Mouse (Mus musculus): ENCODE data around the gene Rab40c. TPM values are rescaled to one million over a fixed set of nuclear protein-coding genes. Genes with fewer than 3 reads are reported as not detected.

Gene Rab40c
- polyA plus RNA-seq, 1 experiment from 2014 or later = 9.9 TPM

- Histone ChIP-seq H3K27me3 (replicated peaks) (no peaks in the 10 kb centered on the region), H3K9me3 (replicated peaks) (no peaks in the 10 kb centered on the region), H3K4me1 (peaks cover 16% of the 10 kb centered on the region), H3K36me3 (peaks cover 33% of the 10 kb centered on the region), H3K4me3 (no peak overlapping the region), H3K27ac (no peak overlapping the region), H3K4me2 (no peak overlapping the region), H3K9ac (no peak overlapping the region)
- no peak for ATAC-seq
- 63% methylated on average over 3 of the region's 3 CpGs for WGBS (ENCODE audit: insufficient replicate concordance)
Measured at GRCm38 (mm10) chr17:25888837-25889236, 30.7 kb downstream of the Rab40c start.

GRCm38 (mm10) chr17:25887467-25887866 lies 32.1 kb downstream of the Rab40c start:
- Histone ChIP-seq H3K27ac (no peak overlapping the region), H3K4me2 (no peak overlapping the region), H3K4me3 (no peak overlapping the region), H3K9me3 (replicated peaks) (no peaks in the 10 kb centered on the region), H3K4me1 (peaks cover 21% of the 10 kb centered on the region), H3K9ac (no peak overlapping the region), H3K36me3 (peaks cover 47% of the 10 kb centered on the region), H3K27me3 (replicated peaks) (no peaks in the 10 kb centered on the region)
- WGBS (ENCODE audit: insufficient replicate concordance) = 69% methylated on average over 10 of the region's 10 CpGs
- ATAC-seq = no peak

GRCm38 (mm10) chr17:25886806-25887205 lies 32.7 kb downstream of the Rab40c start:
- Histone ChIP-seq H3K36me3 (peaks cover 50% of the 10 kb centered on the region), H3K27ac (no peak overlapping the region), H3K27me3 (replicated peaks) (no peaks in the 10 kb centered on the region), H3K9me3 (replicated peaks) (no peaks in the 10 kb centered on the region), H3K4me3 (no peak overlapping the region), H3K9ac (no peak overlapping the region), H3K4me1 (peaks cover 27% of the 10 kb centered on the region), H3K4me2 (no peak overlapping the region)
- no peak for ATAC-seq

- Histone ChIP-seq H3K4me1 (peaks cover 38% of the 10 kb centered on the region), H3K36me3 (peaks cover 54% of the 10 kb centered on the region), H3K9ac (no peak overlapping the region), H3K4me2 (no peak overlapping the region), H3K27ac (no peak overlapping the region), H3K9me3 (replicated peaks) (no peaks in the 10 kb centered on the region), H3K4me3 (no peak overlapping the region), H3K27me3 (replicated peaks) (no peaks in the 10 kb centered on the region)
- ATAC-seq = no peak
- WGBS (ENCODE audit: insufficient replicate concordance) = 52% methylated on average over 4 of the region's 4 CpGs
Measured at GRCm38 (mm10) chr17:25885636-25886035, 33.9 kb downstream of the Rab40c start.

GRCm38 (mm10) chr17:25883824-25884223 lies 35.7 kb downstream of the Rab40c start:
- Histone ChIP-seq H3K4me3 (no peak overlapping the region), H3K9ac (no peak overlapping the region), H3K36me3 (peaks cover 53% of the 10 kb centered on the region), H3K4me2 (no peak overlapping the region), H3K27me3 (replicated peaks) (no peaks in the 10 kb centered on the region), H3K4me1 (peaks cover 41% of the 10 kb centered on the region), H3K9me3 (replicated peaks) (no peaks in the 10 kb centered on the region), H3K27ac (no peak overlapping the region)
- WGBS (ENCODE audit: insufficient replicate concordance) = 75% methylated on average over 3 of the region's 3 CpGs
- no peak for ATAC-seq

- 85% methylated on average over 8 of the region's 8 CpGs for WGBS (ENCODE audit: insufficient replicate concordance)
- Histone ChIP-seq H3K27ac (no peak overlapping the region), H3K4me1 (peaks cover 41% of the 10 kb centered on the region), H3K36me3 (peaks cover 55% of the 10 kb centered on the region), H3K9ac (no peak overlapping the region), H3K4me3 (no peak overlapping the region), H3K4me2 (no peak overlapping the region), H3K27me3 (replicated peaks) (no peaks in the 10 kb centered on the region), H3K9me3 (replicated peaks) (no peaks in the 10 kb centered on the region)
- no peak for ATAC-seq
Measured at GRCm38 (mm10) chr17:25883268-25883667, 36.3 kb downstream of the Rab40c start.

- no peaks in the 10 kb centered on the region for H3K9me3 ChIP-seq (replicated peaks)
- H3K4me2 ChIP-seq = no peak overlapping the region
- no peaks in the 10 kb centered on the region for H3K27me3 ChIP-seq (replicated peaks)
- no peak overlapping the region for H3K4me3 ChIP-seq
- peak overlapping the region; percentile 67; the same call in 1 of the 2 replicates for H3K27ac ChIP-seq
- peaks cover 44% of the 10 kb centered on the region for H3K4me1 ChIP-seq
- peak; percentile 59 for ATAC-seq
- WGBS (ENCODE audit: insufficient replicate concordance) = 40% methylated on average over 5 of the region's 5 CpGs
- no peak overlapping the region for H3K9ac ChIP-seq
- H3K36me3 ChIP-seq = peaks cover 54% of the 10 kb centered on the region
Measured at GRCm38 (mm10) chr17:25882306-25882705, 37.2 kb downstream of the Rab40c start.

GRCm38 (mm10) chr17:25881691-25882090 lies 37.8 kb downstream of the Rab40c start:
- Histone ChIP-seq H3K4me3 (no peak overlapping the region), H3K4me2 (no peak overlapping the region), H3K27ac (peak overlapping the region; percentile 67), H3K9me3 (replicated peaks) (no peaks in the 10 kb centered on the region), H3K9ac (no peak overlapping the region), H3K36me3 (peaks cover 54% of the 10 kb centered on the region), H3K4me1 (peaks cover 44% of the 10 kb centered on the region), H3K27me3 (replicated peaks) (no peaks in the 10 kb centered on the region)
- 67% methylated on average over 4 of the region's 4 CpGs for WGBS (ENCODE audit: insufficient replicate concordance)
- no peak for ATAC-seq

GRCm38 (mm10) chr17:25880913-25881641 lies 38.5 kb downstream of the Rab40c start:
- H3K27me3 ChIP-seq (replicated peaks) = no peaks in the 10 kb centered on the region
- H3K4me1 ChIP-seq = peaks cover 44% of the 10 kb centered on the region
- no peak overlapping the region for H3K4me2 ChIP-seq
- ATAC-seq = peak; percentile 3; the same call in 1 of the 2 replicates
- H3K27ac ChIP-seq = peak overlapping the region; percentile 67
- H3K9ac ChIP-seq = no peak overlapping the region
- 35% methylated on average over 5 of the region's 5 CpGs for WGBS (ENCODE audit: insufficient replicate concordance)
- H3K9me3 ChIP-seq (replicated peaks) = no peaks in the 10 kb centered on the region
- no peak overlapping the region for H3K4me3 ChIP-seq
- peaks cover 54% of the 10 kb centered on the region for H3K36me3 ChIP-seq

GRCm38 (mm10) chr17:25880196-25880910 lies 39.2 kb downstream of the Rab40c start, which contains the start of gene Wfikkn1:
TSS of gene Wfikkn1 (minus strand) at chr17:25880858.
- Histone ChIP-seq H3K4me2 (no peak within 1 kb of the TSS), H3K4me1 (peaks cover 45% of the 10 kb centered on the region), H3K27me3 (replicated peaks) (no peaks in the 10 kb centered on the region), H3K9ac (no peak within 1 kb of the TSS), H3K9me3 (replicated peaks) (no peaks in the 10 kb centered on the region), H3K36me3 (peaks cover 54% of the 10 kb centered on the region), H3K27ac (peak within 1 kb of the TSS; percentile 67), H3K4me3 (no peak within 1 kb of the TSS)
- 61% methylated on average over 5 of the region's 5 CpGs for WGBS (ENCODE audit: insufficient replicate concordance)
- ATAC-seq = peak; percentile 19; the same call in 1 of the 2 replicates

- H3K4me1 ChIP-seq = peaks cover 45% of the 10 kb centered on the region
- peaks cover 54% of the 10 kb centered on the region for H3K36me3 ChIP-seq
- no peak overlapping the region for H3K27ac ChIP-seq
- no peak overlapping the region for H3K9ac ChIP-seq
- no peaks in the 10 kb centered on the region for H3K9me3 ChIP-seq (replicated peaks)
- ATAC-seq = no peak
- H3K27me3 ChIP-seq (replicated peaks) = no peaks in the 10 kb centered on the region
- 77% methylated on average over 8 of the region's 8 CpGs for WGBS (ENCODE audit: insufficient replicate concordance)
- H3K4me2 ChIP-seq = no peak overlapping the region
- no peak overlapping the region for H3K4me3 ChIP-seq
Measured at GRCm38 (mm10) chr17:25879750-25880149, 39.8 kb downstream of the Rab40c start.

GRCm38 (mm10) chr17:25879261-25879660 lies 40.3 kb downstream of the Rab40c start:
- no peak overlapping the region for H3K9ac ChIP-seq
- H3K4me1 ChIP-seq = peaks cover 48% of the 10 kb centered on the region
- H3K36me3 ChIP-seq = peaks cover 49% of the 10 kb centered on the region
- no peak overlapping the region for H3K4me2 ChIP-seq
- no peaks in the 10 kb centered on the region for H3K27me3 ChIP-seq (replicated peaks)
- H3K27ac ChIP-seq = no peak overlapping the region
- no peak overlapping the region for H3K4me3 ChIP-seq
- H3K9me3 ChIP-seq (replicated peaks) = no peaks in the 10 kb centered on the region
- 69% methylated on average over 4 of the region's 4 CpGs for WGBS (ENCODE audit: insufficient replicate concordance)
- no peak for ATAC-seq
